Mouse (Mus musculus): Measurements from ENCODE around the gene Pla2g4c.

DNA sequence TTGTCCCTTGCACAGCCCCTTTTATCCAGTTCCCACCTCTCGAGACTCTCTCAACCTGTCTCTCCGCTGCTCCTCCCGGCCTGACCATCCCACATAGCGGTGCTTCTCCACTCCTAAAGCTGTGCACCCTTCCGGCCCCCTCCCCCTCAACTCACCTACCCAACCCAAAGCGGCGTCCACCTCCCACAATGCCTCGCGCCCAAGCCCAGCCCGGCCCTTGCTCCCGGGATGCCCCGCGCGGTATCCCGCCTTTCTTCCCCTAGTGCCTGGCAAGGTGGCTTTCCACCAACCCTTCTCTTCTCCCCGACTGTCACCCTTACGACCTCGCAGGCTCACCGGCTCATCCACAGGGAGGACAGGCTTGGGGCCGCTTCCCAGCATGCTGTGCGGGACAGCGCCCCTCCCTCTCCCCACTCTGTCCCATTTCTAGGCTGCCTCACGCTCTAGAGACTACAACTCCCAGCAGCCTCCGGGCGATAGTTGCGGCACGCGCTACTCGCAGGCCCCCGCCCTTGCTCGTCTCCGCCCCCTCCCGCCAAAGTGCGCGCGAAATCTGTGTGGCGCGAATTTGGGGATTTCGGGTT, 46.1 kb upstream of the Pla2g4c start, which contains the start of gene Zswim9:
- TF ChIP-seq POLR2A (IDR thresholded peaks at IDR 0.05; ENCODE audit: borderline replicate concordance, low read depth, low read length) (no peak), CTCF (IDR thresholded peaks at IDR 0.05; ENCODE audit: low read depth, low read length) (no peak)

Measured in bone marrow macrophage, adult 2 months (primary cell).